Mouse (Mus musculus): ENCODE measurements at regions not wholly inside any gene's neighbourhood (a gene's known extent, or its start where the extent isn't known, plus 50 kb on each side); places are given as distances from the start of the nearest gene placed in this dataset.

DNA sequence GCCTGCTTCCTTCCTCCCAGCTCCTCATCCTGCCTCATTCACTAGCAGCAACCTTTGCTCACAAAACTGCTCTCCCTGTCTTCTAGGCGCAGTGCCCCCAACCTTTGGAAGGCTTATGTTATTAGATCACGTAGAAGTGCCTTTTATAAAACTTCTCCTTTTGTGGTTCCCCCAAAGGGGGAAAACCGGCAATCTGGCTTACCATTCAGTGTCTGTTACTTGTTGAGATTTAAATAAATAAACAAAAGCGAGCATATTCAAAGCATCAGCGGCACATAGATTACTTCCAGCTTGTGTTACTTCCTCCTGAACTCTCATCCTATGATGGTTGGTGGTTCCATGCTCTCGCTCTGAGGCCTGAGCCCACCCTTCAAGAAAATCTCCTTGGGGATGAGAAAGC lies 312.5 kb downstream of the Pten start:
- TF ChIP-seq CTCF (IDR thresholded peaks at IDR 0.05; ENCODE audit: low read depth, low read length), result no peak
- no peak for TF ChIP-seq GATA1 (IDR thresholded peaks at IDR 0.05; ENCODE audit: borderline replicate concordance, low read length)
- no peak for TF ChIP-seq TAL1 (conservative IDR thresholded peaks at IDR 0.05; ENCODE audit: low read depth, low read length)
- no peak for TF ChIP-seq POLR2AphosphoS5 (IDR thresholded peaks at IDR 0.05; ENCODE audit: insufficient replicate concordance, low read depth, low read length)
